ENCODE assay signal across 10 mouse cellular contexts in genomic region chr4:82934308-82934707, GRCm38 (mm10). TPM values are rescaled to one million over a fixed set of nuclear protein-coding genes. Genes with fewer than 3 reads are reported as not detected.
DNase-seq lines count a peak whose midpoint lies in the region; ATAC-seq lines count a peak whose summit lies in the region.
"Had no signal": no experiment of that assay in that cellular context is flagged by ENCODE, and none has a peak within 500 bp of the region (broad histone marks: within the 10 kb centered on the region; RNA-seq: fewer than 3 reads in every experiment).

No protein-coding gene starts in this region.

- intact Hi-C loops in heart, postnatal 25 days (cut with DNase I): loop anchor here (2.0 to 10.0 kb wide), 3 partner anchors 292 to 1756 kb away; no protein-coding TSS in a partner anchor

- no peak overlapping the region for H3K4me2 ChIP-seq in embryonic facial prominence, embryonic 12.5 days (replicated peaks)
- peak overlapping the region; percentile 37; the same call in 1 of the 2 replicates for H3K4me2 ChIP-seq in limb, embryonic 15.5 days
- peak overlapping the region; percentile 50 for H3K4me2 ChIP-seq in neural tube, embryonic 13.5 days

- H3K27me3 ChIP-seq in embryonic facial prominence, embryonic 12.5 days: no peaks in the 10 kb centered on the region
- H3K27me3 ChIP-seq in limb, embryonic 15.5 days: no peaks in the 10 kb centered on the region
- no peaks in the 10 kb centered on the region for H3K27me3 ChIP-seq in neural tube, embryonic 13.5 days

- H3K9ac ChIP-seq in embryonic facial prominence, embryonic 12.5 days: no peak overlapping the region
- no peak overlapping the region for H3K9ac ChIP-seq in limb, embryonic 15.5 days
- H3K9ac ChIP-seq in neural tube, embryonic 13.5 days: no peak overlapping the region

- no peaks in the 10 kb centered on the region for H3K4me1 ChIP-seq in embryonic facial prominence, embryonic 12.5 days
- H3K4me1 ChIP-seq in limb, embryonic 15.5 days: peaks cover 3% of the 10 kb centered on the region; the same call in 1 of the 2 replicates
- peaks cover 10% of the 10 kb centered on the region for H3K4me1 ChIP-seq in neural tube, embryonic 13.5 days (replicated peaks)

- H3K9me3 ChIP-seq in embryonic facial prominence, embryonic 12.5 days: no peaks in the 10 kb centered on the region
- no peaks in the 10 kb centered on the region for H3K9me3 ChIP-seq in limb, embryonic 15.5 days
- no peaks in the 10 kb centered on the region for H3K9me3 ChIP-seq in neural tube, embryonic 13.5 days

- ATAC-seq in cerebellum, adult (ENCODE audit: insufficient number of reproducible peaks, low FRiP score, low TSS enrichment): peak; percentile 83
- peak; percentile 75; the same call in 1 of the 2 replicates for ATAC-seq in embryonic facial prominence, embryonic 12.5 days (ENCODE audit: insufficient number of reproducible peaks, insufficient read depth, low FRiP score, low TSS enrichment)
- 0 out of 2 replicates have a peak, but pooled peaks have one; percentile 71 for ATAC-seq in limb, embryonic 15.5 days (ENCODE audit: insufficient number of reproducible peaks, low FRiP score, low TSS enrichment, low read depth)
- peak; percentile 95 for ATAC-seq in neural tube, embryonic 13.5 days (ENCODE audit: low read depth)

- no peak for DNase-seq in cerebellum, adult 11 months
- peak; percentile 78 for DNase-seq in NIH3T3 (ENCODE audit: low read depth)
- DNase-seq in heart, postnatal 25 days (ENCODE audit: low spot score): peak; percentile 8
- DNase-seq in B cell, adult 2 months: no peak

- 28% methylated on average over 5 of the region's 5 CpGs for WGBS in embryonic facial prominence, embryonic 12.5 days
- 13% methylated on average over 5 of the region's 5 CpGs for WGBS in limb, embryonic 15.5 days
- 0% methylated on average over 5 of the region's 5 CpGs for WGBS in neural tube, embryonic 13.5 days

- H3K36me3 ChIP-seq in embryonic facial prominence, embryonic 12.5 days: peaks cover 23% of the 10 kb centered on the region; the same call in 1 of the 2 replicates
- no peaks in the 10 kb centered on the region for H3K36me3 ChIP-seq in limb, embryonic 15.5 days
- no peaks in the 10 kb centered on the region for H3K36me3 ChIP-seq in neural tube, embryonic 13.5 days
- H3K36me3 ChIP-seq: G1E had no signal

- no peak overlapping the region for H3K27ac ChIP-seq in embryonic facial prominence, embryonic 12.5 days
- H3K27ac ChIP-seq in limb, embryonic 15.5 days: no peak overlapping the region
- peak overlapping the region; percentile 68 for H3K27ac ChIP-seq in neural tube, embryonic 13.5 days (replicated peaks)

- no peak overlapping the region for H3K4me3 ChIP-seq in embryonic facial prominence, embryonic 12.5 days
- no peak overlapping the region for H3K4me3 ChIP-seq in limb, embryonic 15.5 days
- H3K4me3 ChIP-seq in neural tube, embryonic 13.5 days: no peak overlapping the region

RNA-seq across cellular contexts. Expression of gene Cer1, which starts 49.4 kb away (rescaled TPM):
- polyA plus RNA-seq in embryonic facial prominence, embryonic 12.5 days (2016; fragmentation: Nextera tagmentation; extraction: Ambion mirVana): 0.25 and 0.45 TPM in 2 replicates
- total RNA-seq in heart, postnatal 25 days (2021): not detected
- 0.19 and 0.22 TPM in 2 replicates for polyA plus RNA-seq in limb, embryonic 15.5 days (2015; fragmentation: Nextera tagmentation; extraction: Ambion mirVana)
- 0.28 and 0.54 TPM in 2 replicates for polyA plus RNA-seq in neural tube, embryonic 13.5 days (2015; fragmentation: Nextera tagmentation; extraction: Ambion mirVana)
- total RNA-seq: G1E; layer of hippocampus, postnatal 14 days had no signal
- polyA plus RNA-seq: G1E had no signal

Comparison
In these comparisons a context has a peak if more than half of its experiments do, and no peak if none do; other contexts are left out.
1. DNase-seq: peak in NIH3T3 (single experiment) and heart, postnatal 25 days (single experiment); none in cerebellum, adult 11 months (single experiment) and B cell, adult 2 months (0 of 2).
2. Peak in every context shown above with its lines, with median percentiles within 50 percentile points of each other: ATAC-seq.